Mouse (Mus musculus): ENCODE measurements at regions not wholly inside any gene's neighbourhood (a gene's known extent, or its start where the extent isn't known, plus 50 kb on each side); places are given as distances from the start of the nearest gene placed in this dataset.

DNA sequence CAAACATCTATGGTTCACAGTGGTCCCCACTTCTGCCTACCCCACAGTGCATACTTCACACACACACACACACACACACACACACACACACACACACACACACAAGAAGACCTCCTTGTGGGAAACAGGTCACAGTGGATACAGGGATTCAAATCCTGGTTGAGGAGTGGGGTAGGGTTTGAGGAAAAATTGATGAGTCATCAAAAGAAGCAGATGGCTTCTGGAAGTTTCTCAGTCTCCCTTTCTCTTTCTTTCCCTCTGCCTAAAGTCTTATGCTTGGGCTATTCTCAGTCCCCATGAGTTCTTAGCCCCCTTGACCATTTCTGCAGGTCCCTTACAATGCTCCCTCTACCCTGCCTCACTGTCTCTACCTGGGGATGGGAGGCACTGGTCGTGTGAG is 56.4 kb downstream of the Rassf10 start:
- ATAC-seq (replicated peaks): no peak
- H3K9me3 ChIP-seq: no peaks in the 10 kb centered on the region
- no peak overlapping the region for H3K4me3 ChIP-seq
- H3K27ac ChIP-seq (replicated peaks): no peak overlapping the region
- WGBS: 88% methylated on average over 1 of the region's 1 CpGs
- H3K27me3 ChIP-seq: no peaks in the 10 kb centered on the region
- no peaks in the 10 kb centered on the region for H3K4me1 ChIP-seq
- H3K36me3 ChIP-seq: no peaks in the 10 kb centered on the region
- H3K9ac ChIP-seq (replicated peaks): no peak overlapping the region
- H3K4me2 ChIP-seq (replicated peaks): no peak overlapping the region

- Histone ChIP-seq H3K9me3 (no peaks in the 10 kb centered on the region), H3K9ac (replicated peaks) (no peak overlapping the region), H3K4me2 (replicated peaks) (no peak overlapping the region), H3K27me3 (no peaks in the 10 kb centered on the region), H3K36me3 (no peaks in the 10 kb centered on the region), H3K4me1 (no peaks in the 10 kb centered on the region), H3K27ac (replicated peaks) (no peak overlapping the region), H3K4me3 (no peak overlapping the region)
- 51% methylated on average over 8 of the region's 8 CpGs for WGBS
- ATAC-seq (replicated peaks): no peak
These were observed 63.5 kb downstream of the Rassf10 start for GRCm38 (mm10) chr7:113017092-113017755.

DNA sequence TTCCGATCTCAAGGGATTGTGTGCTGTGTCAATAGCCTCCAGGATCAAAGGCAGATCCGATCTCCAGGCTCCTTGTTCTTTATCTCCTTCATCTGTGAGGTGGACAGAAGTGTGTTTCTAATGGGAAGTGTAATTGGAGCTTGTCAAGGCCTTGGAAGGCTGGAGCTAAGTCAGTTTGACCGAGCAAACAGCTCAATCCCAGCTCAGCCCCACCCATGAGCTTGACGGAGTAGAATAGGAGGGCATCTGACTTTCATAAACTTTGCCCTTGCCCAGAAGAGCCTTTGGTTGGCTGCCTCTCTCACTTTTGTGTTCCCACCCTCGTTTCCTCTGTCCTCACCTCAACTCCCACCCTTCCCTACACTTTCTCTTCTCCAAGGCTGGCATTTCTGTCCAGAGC is 67.7 kb downstream of the Rassf10 start:
- H3K4me1 ChIP-seq: no peaks in the 10 kb centered on the region
- H3K27ac ChIP-seq (replicated peaks): no peak overlapping the region
- H3K4me2 ChIP-seq (replicated peaks): no peak overlapping the region
- H3K9ac ChIP-seq (replicated peaks): no peak overlapping the region
- H3K36me3 ChIP-seq: no peaks in the 10 kb centered on the region
- H3K9me3 ChIP-seq: no peaks in the 10 kb centered on the region
- no peak overlapping the region for H3K4me3 ChIP-seq
- WGBS: 63% methylated on average over 5 of the region's 5 CpGs
- no peak for ATAC-seq (replicated peaks)
- H3K27me3 ChIP-seq: no peaks in the 10 kb centered on the region

GRCm38 (mm10) chr7:113022516-113022915 is 68.8 kb downstream of the Rassf10 start:
- H3K36me3 ChIP-seq: no peaks in the 10 kb centered on the region
- H3K27me3 ChIP-seq: no peaks in the 10 kb centered on the region
- no peaks in the 10 kb centered on the region for H3K9me3 ChIP-seq
- no peak overlapping the region for H3K4me2 ChIP-seq (replicated peaks)
- H3K4me3 ChIP-seq: no peak overlapping the region
- no peak overlapping the region for H3K27ac ChIP-seq (replicated peaks)
- no peaks in the 10 kb centered on the region for H3K4me1 ChIP-seq
- ATAC-seq (replicated peaks): no peak
- 47% methylated on average over 2 of the region's 2 CpGs for WGBS
- no peak overlapping the region for H3K9ac ChIP-seq (replicated peaks)

DNA sequence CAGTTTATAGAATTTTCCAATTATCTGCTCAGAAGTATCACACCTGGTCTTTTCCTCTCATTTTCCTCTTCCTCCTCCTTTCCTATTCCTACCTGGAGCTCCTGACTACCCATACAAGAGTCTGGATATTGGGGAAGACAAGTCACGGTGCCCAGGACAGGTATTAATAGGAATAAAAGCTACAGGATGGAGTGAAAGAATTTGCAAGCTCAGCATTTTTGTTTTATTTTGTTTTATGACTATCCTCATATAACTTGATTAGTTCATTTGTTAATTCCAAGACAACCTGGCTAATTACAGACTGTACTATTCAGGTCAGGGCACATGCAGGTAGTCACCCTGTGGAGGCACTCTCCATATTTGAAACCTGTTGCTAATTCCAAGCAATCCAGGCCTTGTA is 72.0 kb downstream of the Rassf10 start:
- WGBS: 100% methylated on average over 1 of the region's 1 CpGs
- no peak for ATAC-seq (replicated peaks)

DNA sequence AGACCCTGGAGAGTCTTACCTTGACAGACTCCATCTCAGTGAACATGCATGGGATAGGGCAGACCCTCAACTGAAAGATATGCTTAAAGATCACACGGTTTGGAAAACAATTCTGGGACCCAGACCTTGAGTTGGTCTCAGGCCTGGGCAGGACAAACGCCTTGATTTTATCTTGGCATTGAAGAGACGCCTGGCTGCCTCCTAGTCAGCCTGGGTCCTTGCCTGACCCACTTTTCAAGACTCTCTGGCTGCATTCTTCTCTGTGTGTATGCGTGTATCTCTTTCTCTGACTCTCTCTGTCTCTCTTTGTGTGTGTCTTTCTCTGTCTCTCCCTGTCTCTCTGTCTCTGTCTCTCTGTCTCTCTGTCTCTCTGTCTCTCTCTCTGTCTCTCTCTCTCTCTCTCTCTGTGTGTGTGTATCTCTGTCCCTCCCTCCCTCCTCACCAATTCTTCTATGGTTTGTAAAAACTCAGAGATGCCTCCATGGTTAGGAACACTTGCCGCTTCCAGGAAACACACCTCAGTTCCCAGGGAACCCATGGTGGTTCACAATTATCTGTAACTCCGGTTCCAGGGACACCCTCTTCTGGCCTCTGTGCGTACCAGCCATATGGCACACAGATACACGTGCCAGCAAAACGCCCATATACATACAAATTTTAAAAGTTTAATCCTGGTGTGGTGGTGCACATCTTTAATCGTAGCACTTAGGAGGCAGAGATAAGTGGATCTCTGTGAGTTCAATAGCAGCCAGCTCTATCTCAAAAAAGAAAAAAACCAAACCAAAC is 72.7 kb downstream of the Rassf10 start:
- no peak overlapping the region for H3K9ac ChIP-seq (replicated peaks)
- ATAC-seq (replicated peaks): no peak
- 83% methylated on average over 10 of the region's 10 CpGs for WGBS
- no peaks in the 10 kb centered on the region for H3K27me3 ChIP-seq
- no peaks in the 10 kb centered on the region for H3K9me3 ChIP-seq
- no peaks in the 10 kb centered on the region for H3K4me1 ChIP-seq
- no peak overlapping the region for H3K4me3 ChIP-seq
- H3K36me3 ChIP-seq: no peaks in the 10 kb centered on the region
- no peak overlapping the region for H3K27ac ChIP-seq (replicated peaks)
- no peak overlapping the region for H3K4me2 ChIP-seq (replicated peaks)

More for the DNA sequence above, 72.0 kb downstream of the Rassf10 start:
- Histone ChIP-seq H3K9me3 (no peaks in the 10 kb centered on the region), H3K27ac (replicated peaks) (no peak overlapping the region), H3K27me3 (no peaks in the 10 kb centered on the region), H3K4me3 (no peak overlapping the region), H3K4me2 (replicated peaks) (no peak overlapping the region), H3K9ac (replicated peaks) (no peak overlapping the region), H3K36me3 (no peaks in the 10 kb centered on the region), H3K4me1 (no peaks in the 10 kb centered on the region)

- H3K9ac ChIP-seq (replicated peaks): no peak overlapping the region
- WGBS: 72% methylated on average over 5 of the region's 5 CpGs
These were observed 73.5 kb downstream of the Rassf10 start for GRCm38 (mm10) chr7:113027125-113027801.

GRCm38 (mm10) chr7:113030053-113030752 is 76.4 kb downstream of the Rassf10 start:
- H3K27me3 ChIP-seq: no peaks in the 10 kb centered on the region
- H3K4me3 ChIP-seq: no peak overlapping the region
- H3K4me1 ChIP-seq: no peaks in the 10 kb centered on the region
- no peaks in the 10 kb centered on the region for H3K36me3 ChIP-seq
- H3K4me2 ChIP-seq (replicated peaks): no peak overlapping the region
- H3K9me3 ChIP-seq: no peaks in the 10 kb centered on the region
- WGBS: 62% methylated on average over 5 of the region's 5 CpGs
- ATAC-seq (replicated peaks): no peak
- H3K27ac ChIP-seq (replicated peaks): no peak overlapping the region
- no peak overlapping the region for H3K9ac ChIP-seq (replicated peaks)

More at GRCm38 (mm10) chr7:113027125-113027801, 73.5 kb downstream of the Rassf10 start:
- Histone ChIP-seq H3K36me3 (no peaks in the 10 kb centered on the region), H3K4me3 (no peak overlapping the region), H3K4me2 (replicated peaks) (no peak overlapping the region), H3K9me3 (no peaks in the 10 kb centered on the region), H3K27me3 (no peaks in the 10 kb centered on the region), H3K27ac (replicated peaks) (no peak overlapping the region), H3K4me1 (no peaks in the 10 kb centered on the region)
- no peak for ATAC-seq (replicated peaks)

GRCm38 (mm10) chr7:113035751-113036150 is 82.0 kb downstream of the Rassf10 start:
- Histone ChIP-seq H3K4me3 (no peak overlapping the region), H3K4me1 (no peaks in the 10 kb centered on the region), H3K36me3 (no peaks in the 10 kb centered on the region), H3K4me2 (replicated peaks) (no peak overlapping the region), H3K9ac (replicated peaks) (no peak overlapping the region), H3K27ac (replicated peaks) (no peak overlapping the region), H3K9me3 (no peaks in the 10 kb centered on the region), H3K27me3 (no peaks in the 10 kb centered on the region)
- 92% methylated on average over 4 of the region's 4 CpGs for WGBS
- ATAC-seq (replicated peaks): no peak

- WGBS: 78% methylated on average over 12 of the region's 12 CpGs
- H3K27me3 ChIP-seq: no peaks in the 10 kb centered on the region
- H3K36me3 ChIP-seq: no peaks in the 10 kb centered on the region
- no peaks in the 10 kb centered on the region for H3K4me1 ChIP-seq
- no peak overlapping the region for H3K27ac ChIP-seq (replicated peaks)
- no peak overlapping the region for H3K4me3 ChIP-seq
- no peak overlapping the region for H3K9ac ChIP-seq (replicated peaks)
- no peaks in the 10 kb centered on the region for H3K9me3 ChIP-seq
- H3K4me2 ChIP-seq (replicated peaks): no peak overlapping the region
- no peak for ATAC-seq (replicated peaks)
These were observed 84.3 kb downstream of the Rassf10 start for GRCm38 (mm10) chr7:113037825-113038613.

DNA sequence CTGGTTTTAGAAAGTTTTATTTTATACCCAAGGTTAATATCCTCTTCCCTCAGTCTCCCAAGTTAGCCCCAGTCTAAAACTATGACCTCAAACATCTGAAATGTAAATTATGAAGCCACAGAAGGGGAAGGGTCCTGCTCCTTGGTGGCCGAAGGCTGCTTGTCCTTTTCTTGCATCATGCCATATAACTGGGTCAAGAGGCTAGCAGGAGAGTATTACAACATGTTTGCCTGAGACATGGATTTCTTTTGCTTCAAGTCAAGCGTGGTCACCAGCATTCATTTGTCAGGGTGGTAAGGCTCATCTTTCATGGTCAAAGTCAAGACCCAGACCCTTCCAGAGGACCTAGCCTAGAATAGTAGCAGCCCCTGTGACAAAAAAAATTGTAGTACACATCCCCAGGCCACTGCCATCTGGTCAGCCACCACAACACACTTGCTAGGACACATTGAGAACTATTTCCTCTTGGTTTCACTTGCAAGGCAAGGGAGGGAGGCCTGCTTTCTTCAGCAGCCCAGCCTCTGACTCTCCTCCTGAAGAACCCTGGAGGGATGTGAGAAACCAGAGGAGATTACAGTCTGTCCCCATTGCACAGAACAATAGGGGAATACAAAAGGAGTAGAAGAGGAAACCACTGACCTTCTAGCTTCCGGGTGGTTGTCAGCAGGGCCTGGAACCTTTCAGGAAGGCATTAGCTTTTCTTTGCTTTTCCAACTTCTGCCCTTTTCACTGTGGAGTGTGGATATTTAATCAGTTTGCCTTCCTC is 85.3 kb downstream of the Rassf10 start:
- H3K4me1 ChIP-seq: no peaks in the 10 kb centered on the region
- ATAC-seq (replicated peaks): no peak
- H3K27ac ChIP-seq (replicated peaks): no peak overlapping the region
- no peaks in the 10 kb centered on the region for H3K36me3 ChIP-seq
- no peaks in the 10 kb centered on the region for H3K9me3 ChIP-seq
- no peak overlapping the region for H3K4me2 ChIP-seq (replicated peaks)
- WGBS: 67% methylated on average over 3 of the region's 3 CpGs
- no peak overlapping the region for H3K9ac ChIP-seq (replicated peaks)
- no peaks in the 10 kb centered on the region for H3K27me3 ChIP-seq
- no peak overlapping the region for H3K4me3 ChIP-seq

All from forebrain, embryonic 15.5 days (tissue).